Mouse (Mus musculus) megakaryocyte, embryonic 14.5 days (primary cell): ENCODE data around the gene Gjb1.

ENCODE experiments used
- FLI1 ChIP-seq: IDR thresholded peaks from 2 replicates; pipeline ENCODE4 v1.6.1; 2012; ENCODE audit warnings: low read length, inconsistent platforms, mixed read lengths
- GATA1 ChIP-seq: IDR thresholded peaks from 3 replicates; pipeline ENCODE4 v1.6.1; 2012; ENCODE audit warnings: mixed read lengths, low read length, inconsistent platforms, borderline replicate concordance

DNA sequence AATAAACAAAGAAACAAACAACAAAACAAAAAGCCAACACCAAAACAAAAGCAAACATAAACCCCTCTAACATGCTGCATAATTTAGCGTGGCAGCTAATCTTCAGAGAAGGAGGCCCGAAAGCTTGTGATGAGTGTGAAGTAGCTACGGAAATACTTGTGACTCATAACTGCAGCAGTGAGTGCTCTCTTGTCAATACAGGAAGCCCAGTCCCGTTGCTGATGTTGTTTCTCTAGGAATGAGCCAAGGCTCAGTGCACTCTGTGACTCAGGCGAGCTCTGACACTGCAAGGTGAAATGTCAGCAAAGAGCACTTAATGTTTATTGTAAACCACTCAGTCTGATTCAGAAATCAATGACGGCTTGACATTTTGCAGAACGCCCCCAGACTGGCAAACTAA, 7.2 kb upstream of the Gjb1 start:
- TF ChIP-seq GATA1 (no peak), FLI1 (no peak)
